Mouse (Mus musculus) forebrain, embryonic 10.5 days (tissue): ENCODE results near the gene Dnajc28. TPM values are rescaled to one million over a fixed set of nuclear protein-coding genes. Genes with fewer than 3 reads are reported as not detected.

Source experiments
- DNase-seq: peaks from one replicate; pipeline ENCODE4 v3.0.0-alpha.2; 2017; ENCODE audit warnings: low spot score; ENCODE audit errors: extremely low spot score
- H3K27ac ChIP-seq: fragments of 300-500 bp; sonication (generic); 2 replicates; pipeline ENCODE4 v1.5.1; 2016; ENCODE audit warnings: mild to moderate bottlenecking
- H3K27me3 ChIP-seq: fragments of 300-500 bp; sonication (generic); 2 replicates; pipeline ENCODE4 v1.6.1; 2016; ENCODE audit warnings: mild to moderate bottlenecking; ENCODE audit not compliant: poor library complexity, severe bottlenecking
- H3K36me3 ChIP-seq: fragments of 300-500 bp; sonication (generic); replicated peaks from 2 replicates; pipeline ENCODE4 v1.6.1; 2016; ENCODE audit warnings: mild to moderate bottlenecking, moderate library complexity
- H3K4me1 ChIP-seq: fragments of 300-500 bp; sonication (generic); 2 replicates; pipeline ENCODE4 v1.6.1; 2016
- H3K4me3 ChIP-seq: fragments of 300-500 bp; sonication (generic); 2 replicates; pipeline ENCODE4 v1.5.1; 2016; ENCODE audit warnings: mild to moderate bottlenecking, moderate library complexity
- H3K9me3 ChIP-seq: fragments of 300-500 bp; sonication (generic); 2 replicates; pipeline ENCODE4 v1.6.1; 2016; ENCODE audit warnings: mild to moderate bottlenecking, moderate library complexity
- WGBS: fragments of 180-500 bp; shearing (Covaris S2); methylation state at CpG from one replicate; pipeline ENCODE4 v1.1.7; 2016; 5-methylcytosine and 5-hydroxymethylcytosine counted together
- polyA plus RNA-seq: library from polyadenylated mRNA; unstranded; fragments of >200 nt; fragmentation: Nextera tagmentation; extraction: Ambion mirVana; gene quantifications from 2 replicates; pipeline ENCODE4 v1.2.1, GENCODE M21; 2016

Gene Dnajc28
- 2.9 and 4.0 TPM in 2 replicates for polyA plus RNA-seq

GRCm38 (mm10) chr16:91618511-91619501, at the start of gene Dnajc28:
Gene Dnajc28, minus strand, starts transcription at chr16:91619026.
- Histone ChIP-seq H3K27me3 (peaks cover 16% of the 10 kb centered on the region), H3K36me3 (peaks cover 42% of the 10 kb centered on the region), H3K27ac (peak within 1 kb of the TSS; percentile 81), H3K4me1 (peaks cover 6% of the 10 kb centered on the region), H3K9me3 (no peaks in the 10 kb centered on the region), H3K4me3 (peak within 1 kb of the TSS; percentile 80)
- WGBS: 10% methylated on average over 39 of the region's 39 CpGs
- DNase-seq: peak; percentile 75

- Histone ChIP-seq H3K9me3 (peaks cover 13% of the 10 kb centered on the region; the same call in 1 of the 2 replicates), H3K27ac (no peak overlapping the region), H3K36me3 (peaks cover 100% of the 10 kb centered on the region), H3K4me3 (no peak overlapping the region), H3K4me1 (no peaks in the 10 kb centered on the region), H3K27me3 (no peaks in the 10 kb centered on the region)
- no peak for DNase-seq
- WGBS: 97% methylated on average over 3 of the region's 3 CpGs
These were observed 45.0 kb upstream of the Dnajc28 start for GRCm38 (mm10) chr16:91663795-91664194.

- Histone ChIP-seq H3K27me3 (no peaks in the 10 kb centered on the region), H3K27ac (no peak overlapping the region), H3K36me3 (peaks cover 100% of the 10 kb centered on the region), H3K4me3 (no peak overlapping the region), H3K4me1 (no peaks in the 10 kb centered on the region), H3K9me3 (peaks cover 18% of the 10 kb centered on the region; the same call in 1 of the 2 replicates)
- no peak for DNase-seq
- WGBS: 96% methylated on average over 16 of the region's 16 CpGs
These were observed 43.5 kb upstream of the Dnajc28 start for GRCm38 (mm10) chr16:91662336-91662735.

- Histone ChIP-seq H3K4me1 (no peaks in the 10 kb centered on the region), H3K36me3 (peaks cover 100% of the 10 kb centered on the region), H3K27me3 (no peaks in the 10 kb centered on the region), H3K27ac (no peak overlapping the region), H3K9me3 (peaks cover 18% of the 10 kb centered on the region; the same call in 1 of the 2 replicates), H3K4me3 (no peak overlapping the region)
- DNase-seq: no peak
- 48% methylated on average over 1 of the region's 1 CpGs for WGBS
These were observed 42.6 kb upstream of the Dnajc28 start for GRCm38 (mm10) chr16:91661397-91661796.

GRCm38 (mm10) chr16:91659798-91660197, 41.0 kb upstream of the Dnajc28 start:
- 97% methylated on average over 20 of the region's 20 CpGs for WGBS

GRCm38 (mm10) chr16:91658471-91658870, 39.6 kb upstream of the Dnajc28 start:
- Histone ChIP-seq H3K9me3 (peaks cover 21% of the 10 kb centered on the region; the same call in 1 of the 2 replicates), H3K4me1 (no peaks in the 10 kb centered on the region), H3K27me3 (no peaks in the 10 kb centered on the region), H3K36me3 (peaks cover 100% of the 10 kb centered on the region), H3K4me3 (no peak overlapping the region), H3K27ac (no peak overlapping the region)
- WGBS: 97% methylated on average over 5 of the region's 5 CpGs
- DNase-seq: no peak

More at GRCm38 (mm10) chr16:91659798-91660197, 41.0 kb upstream of the Dnajc28 start:
- no peaks in the 10 kb centered on the region for H3K4me1 ChIP-seq
- no peak overlapping the region for H3K4me3 ChIP-seq
- H3K27ac ChIP-seq: no peak overlapping the region
- H3K9me3 ChIP-seq: peaks cover 21% of the 10 kb centered on the region; the same call in 1 of the 2 replicates
- H3K36me3 ChIP-seq: peaks cover 100% of the 10 kb centered on the region
- no peaks in the 10 kb centered on the region for H3K27me3 ChIP-seq
- no peak for DNase-seq

- WGBS: 98% methylated on average over 17 of the region's 17 CpGs
- H3K9me3 ChIP-seq: peaks cover 21% of the 10 kb centered on the region; the same call in 1 of the 2 replicates
- H3K4me1 ChIP-seq: 0 out of 2 replicates have a peak, but pooled peaks cover under 1% of the 10 kb centered on the region
- DNase-seq: no peak
- no peak overlapping the region for H3K4me3 ChIP-seq
- H3K27me3 ChIP-seq: no peaks in the 10 kb centered on the region
- no peak overlapping the region for H3K27ac ChIP-seq
- peaks cover 100% of the 10 kb centered on the region for H3K36me3 ChIP-seq
These were observed 38.5 kb upstream of the Dnajc28 start for GRCm38 (mm10) chr16:91657285-91657684.

- no peak for DNase-seq
These were observed 36.5 kb upstream of the Dnajc28 start for GRCm38 (mm10) chr16:91655285-91655684.

GRCm38 (mm10) chr16:91652191-91652590, 33.4 kb upstream of the Dnajc28 start:
- no peak overlapping the region for H3K4me3 ChIP-seq
- H3K9me3 ChIP-seq: peaks cover 3% of the 10 kb centered on the region; the same call in 1 of the 2 replicates
- DNase-seq: no peak
- H3K27me3 ChIP-seq: no peaks in the 10 kb centered on the region
- H3K4me1 ChIP-seq: peaks cover 16% of the 10 kb centered on the region
- 95% methylated on average over 3 of the region's 3 CpGs for WGBS
- H3K36me3 ChIP-seq: peaks cover 69% of the 10 kb centered on the region
- no peak overlapping the region for H3K27ac ChIP-seq

More at GRCm38 (mm10) chr16:91655285-91655684, 36.5 kb upstream of the Dnajc28 start:
- no peak overlapping the region for H3K27ac ChIP-seq
- H3K36me3 ChIP-seq: peaks cover 100% of the 10 kb centered on the region
- peaks cover 21% of the 10 kb centered on the region; the same call in 1 of the 2 replicates for H3K9me3 ChIP-seq
- H3K4me1 ChIP-seq: peaks cover 4% of the 10 kb centered on the region; the same call in 1 of the 2 replicates
- H3K27me3 ChIP-seq: no peaks in the 10 kb centered on the region
- no peak overlapping the region for H3K4me3 ChIP-seq
- WGBS: 95% methylated on average over 9 of the region's 9 CpGs

GRCm38 (mm10) chr16:91649781-91650180, 31.0 kb upstream of the Dnajc28 start:
- no peak for DNase-seq
- Histone ChIP-seq H3K27me3 (no peaks in the 10 kb centered on the region), H3K9me3 (no peaks in the 10 kb centered on the region), H3K36me3 (peaks cover 45% of the 10 kb centered on the region), H3K27ac (no peak overlapping the region), H3K4me3 (no peak overlapping the region; the same call in 1 of the 2 replicates), H3K4me1 (peaks cover 31% of the 10 kb centered on the region)

GRCm38 (mm10) chr16:91649246-91649645, 30.4 kb upstream of the Dnajc28 start:
- Histone ChIP-seq H3K27me3 (no peaks in the 10 kb centered on the region), H3K4me3 (peak overlapping the region; percentile 87), H3K4me1 (peaks cover 33% of the 10 kb centered on the region), H3K9me3 (no peaks in the 10 kb centered on the region), H3K27ac (no peak overlapping the region), H3K36me3 (peaks cover 40% of the 10 kb centered on the region)
- DNase-seq: no peak
- WGBS: 77% methylated on average over 3 of the region's 3 CpGs

- H3K4me3 ChIP-seq: peak overlapping the region; percentile 87
- no peaks in the 10 kb centered on the region for H3K27me3 ChIP-seq
- no peaks in the 10 kb centered on the region for H3K9me3 ChIP-seq
- peak; percentile 85 for DNase-seq
- peaks cover 33% of the 10 kb centered on the region for H3K36me3 ChIP-seq
- under 1% methylated on average over 23 of the region's 25 CpGs for WGBS
- peak overlapping the region; percentile 99 for H3K27ac ChIP-seq
- H3K4me1 ChIP-seq: peaks cover 33% of the 10 kb centered on the region
These were observed 29.4 kb upstream of the Dnajc28 start for GRCm38 (mm10) chr16:91648220-91648550.
